Mouse (Mus musculus) kidney, adult 2 months (tissue): ENCODE measurements around the gene Bbs1.
"Not testable (repeated sequence)": the region's sequence is repeated elsewhere in the genome, so short reads cannot be mapped to it uniquely, and the experiment has no call there.

ENCODE experiments used
- CTCF ChIP-seq: fragments of 200-500 bp; conservative IDR thresholded peaks from 2 replicates; pipeline ENCODE4 v1.5.1; 2011; ENCODE audit warnings: low read depth, mild to moderate bottlenecking, control low read depth, low read length, moderate library complexity, mixed read lengths; ENCODE audit not compliant: insufficient read depth, insufficient read length
- POLR2A ChIP-seq: fragments of 200-500 bp; IDR thresholded peaks from one replicate; pipeline ENCODE4 v1.6.1; 2011; ENCODE audit warnings: low read depth, low read length, control low read depth

GRCm38 (mm10) chr19:4874613-4875012 lies 31.8 kb downstream of the Bbs1 start:
- not testable (repeated sequence) for TF ChIP-seq CTCF, POLR2A
